Mouse (Mus musculus) cerebellum, postnatal 10 days (tissue): ENCODE data around the gene Hoxd12.
A peak's percentile ranks its signal among the peaks of the same experiment; 100 is the strongest.

Experiments
- DNase-seq, 2 experiments: peaks; one replicate each; pipeline ENCODE4 v3.0.0; 2021; ENCODE audit warnings: mixed read lengths in 2 of 2

The Hoxd12 gene

DNA sequence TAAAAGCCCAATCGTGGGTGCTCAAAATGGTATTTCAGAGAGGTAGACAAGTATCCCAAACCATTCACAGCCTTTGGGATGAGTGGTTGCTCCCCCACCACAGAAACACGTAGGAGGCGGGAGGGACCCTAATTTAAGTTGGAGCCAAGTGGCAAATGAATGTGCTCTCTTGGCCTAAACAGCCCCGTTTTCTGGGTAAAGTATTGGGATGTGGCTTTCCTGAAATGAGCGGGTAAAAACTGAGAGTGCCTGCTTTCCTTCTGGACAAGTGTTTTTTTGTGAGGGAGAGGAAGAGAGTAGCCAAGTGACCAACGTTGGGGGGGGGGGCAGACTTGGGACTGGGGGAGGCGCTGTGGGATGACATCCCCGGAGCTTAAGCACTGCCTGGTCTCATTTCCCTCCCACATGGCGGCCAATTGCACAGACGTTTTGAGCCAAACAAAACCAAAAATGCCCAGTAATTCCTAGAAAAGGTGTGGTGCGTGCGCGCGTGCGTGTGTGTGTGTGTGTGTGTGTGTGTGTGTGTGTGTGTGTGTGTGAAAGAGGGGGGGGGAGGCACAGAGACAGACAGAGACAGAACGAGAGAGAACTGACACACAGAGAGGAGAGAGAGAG is 36.2 kb downstream of the Hoxd12 start:
- DNase-seq, result peak in 1 of 2 experiments; percentile 1

DNA sequence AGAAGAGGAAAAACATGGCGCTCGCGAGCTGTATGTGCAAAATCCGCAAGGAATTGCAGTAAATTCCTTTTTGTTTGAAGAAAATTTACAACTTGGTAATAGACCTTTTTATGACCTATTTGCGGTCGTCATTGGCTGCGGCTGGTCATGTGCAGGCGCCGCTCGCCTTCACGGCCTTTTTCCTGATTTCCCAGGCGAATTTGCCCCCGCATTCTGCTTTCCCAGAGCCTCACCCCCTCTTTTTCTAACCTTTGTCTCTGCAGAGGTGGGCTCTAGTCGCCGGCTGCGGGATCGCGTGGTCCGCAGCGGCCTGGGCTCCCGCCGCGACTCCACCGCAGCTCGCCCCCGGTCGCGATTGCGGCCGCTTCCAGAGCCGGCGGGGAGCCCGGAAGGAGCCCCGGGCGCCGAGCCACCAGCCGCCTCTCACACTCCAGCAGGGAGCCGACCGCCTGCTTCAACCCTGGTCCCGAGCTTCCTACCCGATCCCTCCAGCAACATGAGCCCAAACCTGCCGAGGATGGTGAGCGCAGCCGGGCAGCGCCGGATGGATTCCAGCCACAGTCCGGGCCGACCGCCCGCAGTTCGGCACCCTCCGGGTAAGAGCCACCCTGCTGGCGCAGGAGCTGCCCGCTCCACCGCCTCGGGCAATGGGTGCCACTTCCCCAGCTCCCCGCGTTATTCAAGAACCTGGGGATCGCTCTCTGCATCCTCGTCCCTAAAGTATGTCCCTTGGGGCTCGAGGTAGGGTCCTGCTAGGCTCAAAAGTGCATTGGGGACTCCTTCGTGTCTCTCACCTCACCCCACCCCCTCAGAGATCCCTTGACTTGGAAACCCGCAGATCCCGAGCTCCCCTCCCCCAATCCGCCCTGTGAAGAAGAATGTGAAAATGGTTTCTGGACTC is 37.2 kb downstream of the Hoxd12 start, which contains the start of the genes Hoxd3 and Hoxd4:
Gene Hoxd3, plus strand, starts transcription at position 207 of the 901 bp plus-strand sequence.
Gene Hoxd4, plus strand, starts transcription at position 209 of the 901 bp plus-strand sequence.
- peak in 1 of 2 experiments; percentile 31 for DNase-seq

DNA sequence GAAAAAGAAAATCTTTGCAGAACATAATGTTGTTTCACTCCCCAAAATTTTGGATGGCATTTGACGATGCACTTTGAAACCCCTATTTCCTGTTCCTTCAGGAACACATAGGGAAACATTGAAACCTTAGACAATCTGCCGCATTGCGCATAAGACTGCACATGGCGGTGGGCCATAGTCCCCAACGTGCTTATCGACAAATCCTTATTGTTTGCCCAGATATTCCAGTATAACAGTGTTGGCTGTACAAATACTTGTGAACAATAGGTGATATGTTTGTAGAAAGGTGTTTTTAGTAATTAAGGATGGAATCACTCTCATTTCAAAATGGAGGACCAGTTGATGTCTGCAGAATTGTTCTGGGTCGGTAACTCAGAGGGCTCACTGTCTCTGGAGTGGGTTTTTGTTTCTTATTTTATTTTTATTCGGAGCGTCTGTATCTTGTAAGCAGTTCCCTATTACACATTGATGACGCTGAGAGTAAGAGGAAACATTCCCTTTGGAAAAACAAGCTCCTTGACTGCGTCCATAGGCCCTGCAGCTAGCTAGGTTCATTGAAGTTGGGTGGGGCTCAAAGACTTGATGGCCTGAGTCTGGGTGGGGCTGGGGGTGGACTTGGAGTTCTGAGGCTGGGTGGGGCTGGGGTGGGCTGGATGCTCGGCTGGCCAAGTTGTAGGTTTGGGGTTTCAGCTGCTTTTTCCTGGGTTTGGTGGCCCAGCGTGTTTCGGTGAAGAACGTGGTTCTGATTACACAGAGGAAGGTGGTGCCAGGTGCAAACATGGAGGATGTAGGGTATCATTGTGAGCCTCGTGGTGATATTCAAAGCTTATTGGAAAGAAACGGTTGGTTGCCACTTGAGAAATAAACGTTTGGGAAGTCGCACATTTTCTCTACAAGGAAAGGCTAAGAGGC is 38.7 kb downstream of the Hoxd12 start:
- DNase-seq, result peak in 1 of 2 experiments; percentile 20

GRCm38 (mm10) chr2:74714156-74714789 is 39.5 kb downstream of the Hoxd12 start:
- peak in 1 of 2 experiments; percentile 3 for DNase-seq

- peak in 1 of 2 experiments; percentile 14 for DNase-seq
Measured at GRCm38 (mm10) chr2:74714881-74715280, 40.1 kb downstream of the Hoxd12 start.

DNA sequence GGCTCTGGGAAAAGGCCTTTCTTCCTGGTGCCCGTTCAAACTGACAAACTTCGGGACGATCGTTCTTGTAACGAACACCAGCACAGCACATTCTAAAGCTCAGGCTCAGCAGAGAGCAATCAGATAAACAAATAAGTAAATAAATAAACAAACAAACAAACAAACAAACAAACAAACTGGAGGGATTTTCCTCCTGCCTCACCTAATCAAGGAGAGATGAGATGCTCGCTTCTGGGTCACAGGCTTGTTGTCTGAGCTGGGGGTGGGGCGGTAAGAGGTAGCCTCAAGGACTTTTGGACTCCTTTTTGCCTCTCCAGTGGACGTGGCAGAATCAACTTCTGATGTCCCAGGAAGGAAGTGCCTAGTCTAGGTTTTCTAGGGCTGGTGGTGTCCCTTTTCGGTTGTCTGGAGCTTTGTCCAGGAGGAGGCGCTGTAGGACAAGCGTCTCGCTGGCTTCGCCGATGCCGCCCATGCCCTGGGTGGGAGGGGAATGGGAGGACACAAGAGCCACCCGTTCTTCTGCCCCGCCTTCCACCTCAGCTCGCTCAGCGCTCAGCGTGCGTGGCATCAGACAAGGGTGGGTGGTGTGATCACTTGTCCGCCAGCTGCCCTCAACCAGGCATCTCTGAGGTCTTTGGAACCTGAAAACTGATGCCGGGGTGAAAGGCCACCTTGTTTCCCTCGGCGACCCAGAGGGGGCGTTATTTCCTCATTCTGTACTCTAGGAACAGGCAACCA is 40.9 kb downstream of the Hoxd12 start:
- peak; percentile 93 to 97 for DNase-seq

DNA sequence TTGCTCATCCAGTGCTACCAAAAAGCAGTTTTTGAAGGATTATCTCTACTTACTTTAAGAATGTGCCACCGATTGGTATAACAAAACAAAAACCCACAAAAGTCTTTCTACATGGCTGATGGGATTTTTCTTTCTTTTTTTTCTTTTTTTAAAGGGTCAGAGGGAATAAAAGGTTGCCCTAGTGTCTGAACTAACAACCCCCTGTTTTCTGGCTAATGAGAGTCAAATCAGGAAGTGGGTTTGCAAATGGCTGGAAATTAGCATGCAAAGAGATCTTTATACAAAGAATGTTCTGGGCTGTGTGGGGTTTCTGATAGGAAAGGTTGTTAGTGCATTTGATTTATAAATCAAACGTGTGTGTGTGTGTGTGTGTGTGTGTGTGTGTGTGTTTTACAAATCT is 45.6 kb downstream of the Hoxd12 start:
- no peak for DNase-seq

- no peak for DNase-seq
Measured at GRCm38 (mm10) chr2:74720955-74721491, 46.2 kb downstream of the Hoxd12 start.

DNA sequence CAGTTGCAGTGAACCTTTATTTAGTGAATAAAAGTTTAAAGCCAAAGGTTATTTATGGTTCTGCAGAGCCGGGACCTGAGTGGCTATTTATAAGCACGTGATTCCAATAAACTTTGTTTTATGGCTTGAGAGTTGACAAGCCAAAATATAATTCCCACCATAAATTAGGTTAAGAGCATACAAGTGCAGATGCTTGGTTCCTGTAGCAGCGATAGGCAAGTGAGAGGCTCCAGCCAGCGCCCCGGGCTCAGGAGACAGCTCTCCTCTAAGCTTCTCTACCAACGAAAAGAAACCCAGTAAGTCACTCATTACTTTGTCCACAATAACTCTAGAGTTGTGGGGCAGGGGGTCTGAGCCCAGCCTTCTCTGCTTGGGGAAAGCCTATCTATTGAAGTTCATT is 47.1 kb downstream of the Hoxd12 start:
- DNase-seq, result no peak

- no peak for DNase-seq
Measured at GRCm38 (mm10) chr2:74722949-74723348, 48.1 kb downstream of the Hoxd12 start.

GRCm38 (mm10) chr2:74724244-74725015 is 49.6 kb downstream of the Hoxd12 start:
- DNase-seq, result peak in 1 of 2 experiments; percentile 22

GRCm38 (mm10) chr2:74725171-74725570 is 50.4 kb downstream of the Hoxd12 start:
- peak in 1 of 2 experiments; percentile 19 for DNase-seq

DNA sequence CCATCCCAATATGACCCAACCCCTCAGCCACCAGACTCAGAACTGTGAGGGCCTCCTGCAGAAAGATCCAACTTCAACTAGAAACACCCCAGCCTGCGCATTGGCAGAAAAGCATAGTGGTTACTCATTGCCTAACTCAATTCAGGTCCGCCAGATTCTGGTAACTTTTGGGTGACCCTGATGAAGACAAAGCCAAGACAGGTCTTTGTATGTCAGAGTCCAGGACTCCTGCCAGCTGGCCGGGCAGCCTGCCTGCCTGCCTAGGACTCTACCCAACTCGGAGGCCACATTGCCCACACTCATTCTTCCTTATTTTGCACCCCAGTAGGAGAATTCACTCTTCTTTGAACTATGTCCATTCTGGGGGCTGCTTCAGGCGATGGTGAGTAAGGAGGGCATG is 51.7 kb downstream of the Hoxd12 start, which contains the start of gene Gm28230:
Gene Gm28230, plus strand, starts transcription at position 178 of the 400 bp plus-strand sequence.
- DNase-seq, result peak in 1 of 2 experiments; percentile 47

DNA sequence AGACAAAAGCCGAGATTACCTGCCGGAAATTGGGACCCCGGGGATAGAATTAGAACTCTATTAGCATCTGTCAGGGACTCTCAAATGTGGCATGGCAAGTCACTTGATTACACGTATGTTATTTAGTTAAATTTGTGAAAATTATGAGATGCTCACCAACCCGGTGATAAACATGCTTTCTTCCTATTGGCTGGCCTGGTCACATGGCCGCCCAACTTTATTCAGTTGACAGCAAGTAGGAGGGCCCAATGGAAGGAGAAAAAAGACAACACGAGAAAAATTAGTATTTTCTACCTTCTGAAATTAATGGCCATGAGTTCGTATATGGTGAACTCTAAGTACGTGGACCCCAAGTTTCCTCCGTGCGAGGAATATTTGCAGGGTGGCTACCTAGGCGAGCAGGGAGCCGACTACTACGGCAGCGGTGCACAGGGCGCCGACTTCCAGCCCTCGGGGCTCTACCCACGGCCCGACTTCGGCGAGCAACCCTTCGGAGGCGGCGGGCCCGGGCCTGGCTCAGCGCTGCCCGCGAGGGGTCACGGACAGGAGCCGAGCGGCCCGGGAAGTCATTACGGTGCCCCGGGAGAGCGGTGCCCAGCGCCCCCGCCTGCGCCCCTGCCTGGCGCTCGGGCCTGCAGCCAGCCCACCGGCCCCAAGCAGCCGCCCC is 52.3 kb downstream of the Hoxd12 start:
- DNase-seq, result peak in 1 of 2 experiments; percentile 7
